Mouse (Mus musculus) heart, adult 18-20 months (tissue): ENCODE measurements at regions not wholly inside any gene's neighbourhood (a gene's known extent, or its start where the extent isn't known, plus 50 kb on each side); places are given as distances from the start of the nearest gene placed in this dataset.

Experiments used
- DNase-seq, 2 experiments: peaks; one replicate each; pipeline ENCODE4 v3.0.0; 2021 to 2022; ENCODE audit warnings: mixed read lengths in 1 of 2

DNA sequence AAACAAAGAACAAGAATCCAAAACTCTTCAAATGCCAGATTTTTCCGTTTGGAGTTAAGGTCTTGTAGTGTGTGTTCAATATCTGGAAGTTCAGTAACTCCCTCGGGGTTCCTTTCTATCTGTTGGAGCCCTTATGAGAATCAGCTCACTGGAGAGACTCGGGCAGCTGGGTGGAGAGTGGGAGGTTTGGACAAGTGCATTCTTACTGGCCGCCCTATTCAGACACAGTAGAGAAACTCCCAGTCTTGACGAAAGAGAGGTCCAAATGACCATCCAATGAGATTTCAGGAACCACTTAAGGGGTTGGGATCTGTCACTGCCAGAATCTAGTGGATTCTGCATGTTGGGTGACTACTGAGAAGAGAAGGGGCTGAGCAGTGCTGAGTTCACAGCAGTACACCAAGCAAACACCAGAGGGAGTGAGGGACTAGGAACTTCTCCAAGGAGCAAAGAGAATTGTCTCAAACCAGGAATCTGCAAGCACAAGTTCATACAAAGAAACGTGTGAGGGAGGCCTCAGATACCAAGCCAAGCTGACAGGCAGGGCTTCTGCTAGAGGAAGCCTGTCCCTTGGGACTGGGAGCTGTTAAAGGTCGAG is 310.0 kb upstream of the Magi2 start:
- peak; percentile 4 to 38 for DNase-seq

- DNase-seq: no peak
Observed at GRCm38 (mm10) chr5:18953875-18954474, 272.9 kb upstream of the Magi2 start.
